Mouse (Mus musculus) adrenal gland, postnatal 10 days (tissue): Measurements from ENCODE around the gene Stap1. TPM values are rescaled to one million over a fixed set of nuclear protein-coding genes. Genes with fewer than 3 reads are reported as not detected.

Source experiments
- DNase-seq: peaks from one replicate; pipeline ENCODE4 v3.0.0; 2021; ENCODE audit warnings: mixed read lengths
- total RNA-seq, 2 experiments: library from RNA; stranded (reverse); gene quantifications; 2 replicates each; pipeline ENCODE4 v1.2.3; 2021

The Stap1 gene
- total RNA-seq, 2 experiments from 2014 or later = 1.2 to 1.5 TPM

DNA sequence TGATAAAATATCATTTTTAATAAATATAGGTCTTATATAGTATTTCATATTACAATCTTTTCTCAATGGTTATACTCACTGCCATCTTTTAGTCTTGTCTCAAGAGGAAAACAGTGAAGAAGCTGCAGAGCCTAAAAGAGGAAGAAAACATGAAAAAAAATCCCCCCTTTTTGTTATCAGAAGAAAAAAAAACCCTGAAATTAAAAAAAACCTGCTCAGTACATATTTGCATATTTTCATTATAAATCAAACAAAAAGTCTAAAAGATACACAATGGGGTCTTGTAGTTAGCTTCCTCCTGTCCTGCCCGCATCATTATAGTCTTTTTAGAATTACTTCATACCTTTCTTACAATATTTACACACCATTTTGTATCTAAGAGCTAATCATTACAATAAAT lies 57.2 kb downstream of the Stap1 start:
- DNase-seq = no peak

DNA sequence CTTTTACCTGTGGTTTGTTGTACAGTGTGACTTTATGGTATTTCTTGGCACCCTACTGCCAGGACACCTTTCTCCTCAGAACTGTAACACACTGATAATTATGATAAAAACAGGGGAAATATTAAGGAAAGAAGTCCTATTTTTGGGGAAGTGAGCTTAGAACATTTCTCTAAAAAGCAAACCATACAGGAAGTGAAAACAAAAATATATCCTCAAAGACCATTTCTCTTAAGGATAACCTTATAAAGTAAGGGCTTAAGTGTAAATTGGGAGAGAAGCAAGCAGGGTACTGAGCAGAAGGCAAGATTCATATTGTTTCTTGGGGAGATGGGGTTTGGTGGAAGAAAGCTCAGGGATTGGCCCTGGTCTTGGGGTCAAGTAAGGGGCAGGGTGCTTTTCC lies 58.3 kb downstream of the Stap1 start:
- no peak for DNase-seq

Other genes with a start within 250 kb of the Stap1 start
- 10 to 100 TPM; 13.5 to 18.4 TPM for gene Cenpc1, start 6.2 kb upstream of the Stap1 start, total RNA-seq
- gene Uba6, start 101.1 kb downstream of the Stap1 start, total RNA-seq = 10 to 100 TPM; 12.0 to 13.1 TPM
- gene Gnrhr, start 126.2 kb downstream of the Stap1 start, total RNA-seq = under 1 TPM; 0.12 to 0.30 TPM
- gene Tmprss11c, start 217.6 kb downstream of the Stap1 start, total RNA-seq = not detected